Mouse (Mus musculus): ENCODE results near the gene Hoxd11.

Gene Hoxd11

GRCm38 (mm10) chr2:74727640-74728302, 48.4 kb downstream of the Hoxd11 start:
- DNase-seq (ENCODE audit: extremely low spot score) = peak; percentile 58

- peak; percentile 43 for DNase-seq (ENCODE audit: extremely low spot score)
Observed at GRCm38 (mm10) chr2:74728303-74728680, 48.9 kb downstream of the Hoxd11 start.

GRCm38 (mm10) chr2:74730331-74730730, 51.0 kb downstream of the Hoxd11 start:
- DNase-seq (ENCODE audit: extremely low spot score) = peak; percentile 56

GRCm38 (mm10) chr2:74731055-74731454, 51.7 kb downstream of the Hoxd11 start:
- peak; percentile 52 for DNase-seq (ENCODE audit: extremely low spot score)

- peak; percentile 52 for DNase-seq (ENCODE audit: extremely low spot score)
Observed at GRCm38 (mm10) chr2:74731799-74732512, 52.6 kb downstream of the Hoxd11 start.

GRCm38 (mm10) chr2:74732513-74733316, 53.4 kb downstream of the Hoxd11 start:
- DNase-seq (ENCODE audit: extremely low spot score) = peak; percentile 71

- DNase-seq (ENCODE audit: extremely low spot score) = peak; percentile 52
Observed at GRCm38 (mm10) chr2:74733317-74733661, 53.9 kb downstream of the Hoxd11 start.

GRCm38 (mm10) chr2:74733765-74734164, 54.4 kb downstream of the Hoxd11 start:
- DNase-seq (ENCODE audit: extremely low spot score) = peak; percentile 66

GRCm38 (mm10) chr2:74734451-74734850, 55.1 kb downstream of the Hoxd11 start:
- DNase-seq (ENCODE audit: extremely low spot score) = peak; percentile 79

- no peak for DNase-seq (ENCODE audit: extremely low spot score)
Observed at GRCm38 (mm10) chr2:74734996-74735811, 55.8 kb downstream of the Hoxd11 start.

- DNase-seq (ENCODE audit: extremely low spot score) = peak; percentile 81
Observed at GRCm38 (mm10) chr2:74735851-74736687, 56.7 kb downstream of the Hoxd11 start.
